Comparison of ENCODE assay signal across 8 mouse cellular contexts in genomic region chr5:69704261-69705167, GRCm38 (mm10).
DNase-seq lines count a peak whose midpoint lies in the region; ATAC-seq and TF ChIP-seq lines count a peak whose summit lies in the region.

No protein-coding gene starts in this region.

- no peak overlapping the region for H3K9ac ChIP-seq in kidney, postnatal 0 days (ENCODE audit: low read depth, low read length)
- H3K9ac ChIP-seq in midbrain, embryonic 12.5 days (replicated peaks) = no peak overlapping the region

- H3K27ac ChIP-seq in kidney, postnatal 0 days = no peak overlapping the region
- H3K27ac ChIP-seq in midbrain, embryonic 12.5 days (replicated peaks) = no peak overlapping the region

- no peaks in the 10 kb centered on the region for H3K36me3 ChIP-seq in kidney, postnatal 0 days (ENCODE audit: insufficient read depth, low read length)
- H3K36me3 ChIP-seq in midbrain, embryonic 12.5 days = no peaks in the 10 kb centered on the region

- H3K4me2 ChIP-seq in kidney, postnatal 0 days (ENCODE audit: low read length) = no peak overlapping the region
- no peak overlapping the region for H3K4me2 ChIP-seq in midbrain, embryonic 12.5 days (replicated peaks)

- no peaks in the 10 kb centered on the region for H3K27me3 ChIP-seq in kidney, postnatal 0 days (ENCODE audit: insufficient read depth, low read length)
- no peaks in the 10 kb centered on the region for H3K27me3 ChIP-seq in midbrain, embryonic 12.5 days

- no peak overlapping the region for H3K4me3 ChIP-seq in kidney, postnatal 0 days (replicated peaks; ENCODE audit: low read depth, low read length)
- no peak overlapping the region for H3K4me3 ChIP-seq in midbrain, embryonic 12.5 days

- DNase-seq in kidney, postnatal 0 days (ENCODE audit: low spot score) = peak; percentile 31
- no peak for DNase-seq in kidney, adult 11 months
- peak; percentile 6 for DNase-seq in ZHBTc4 (ENCODE audit: low read depth, low spot score)
- no peak for DNase-seq in urinary bladder, postnatal 4 days (ENCODE audit: low spot score in 2 of 2)
- no peak for DNase-seq in gastrocnemius, adult 18-20 months (ENCODE audit: low spot score)
- no peak for DNase-seq in urinary bladder, adult 18-20 months (ENCODE audit: low spot score in 2 of 2)

- peak; percentile 83 for TF ChIP-seq CTCF in kidney, postnatal 0 days (IDR thresholded peaks at IDR 0.05; ENCODE audit: low read depth)

- no peaks in the 10 kb centered on the region for H3K4me1 ChIP-seq in kidney, postnatal 0 days (replicated peaks; ENCODE audit: insufficient read depth, low read length)
- 0 out of 2 replicates have a peak, but pooled peaks cover 2% of the 10 kb centered on the region for H3K4me1 ChIP-seq in midbrain, embryonic 12.5 days

- 0 out of 2 replicates have a peak, but pooled peaks have one; percentile 13 for ATAC-seq in kidney, postnatal 0 days (replicated peaks; ENCODE audit: low FRiP score, low read depth)
- peak; percentile 80 for ATAC-seq in frontal cortex, adult (ENCODE audit: low TSS enrichment)
- peak; percentile 69 for ATAC-seq in midbrain, embryonic 12.5 days (ENCODE audit: low FRiP score, low read depth)

- no peaks in the 10 kb centered on the region for H3K9me3 ChIP-seq in kidney, postnatal 0 days (replicated peaks; ENCODE audit: low read length)
- no peaks in the 10 kb centered on the region for H3K9me3 ChIP-seq in midbrain, embryonic 12.5 days

- 63% methylated on average over 2 of the region's 2 CpGs for WGBS in kidney, postnatal 0 days
- WGBS in midbrain, embryonic 12.5 days = 64% methylated on average over 2 of the region's 2 CpGs

Comparison
In these comparisons a context has a peak if more than half of its experiments do, and no peak if none do; other contexts are left out.
1. DNase-seq: peak in kidney, postnatal 0 days (single experiment) and ZHBTc4 (single experiment); none in kidney, adult 11 months (single experiment), urinary bladder, postnatal 4 days (0 of 2), gastrocnemius, adult 18-20 months (single experiment) and urinary bladder, adult 18-20 months (0 of 2).
2. ATAC-seq: peak in every context shown above with its lines; median percentile 80 in frontal cortex, adult; 69 in midbrain, embryonic 12.5 days; 13 in kidney, postnatal 0 days.